Mouse (Mus musculus): ENCODE measurements around the gene Kctd17. TPM values are rescaled to one million over a fixed set of nuclear protein-coding genes. Genes with fewer than 3 reads are reported as not detected.

Kctd17 gene
- 323 TPM for polyA plus RNA-seq (2015; fragmentation: Illumina TruSeq; extraction: RNeasy Lipid Tissue Mini Kit (QIAGEN cat#74804); ENCODE audit: low read depth, low replicate concordance)

DNA sequence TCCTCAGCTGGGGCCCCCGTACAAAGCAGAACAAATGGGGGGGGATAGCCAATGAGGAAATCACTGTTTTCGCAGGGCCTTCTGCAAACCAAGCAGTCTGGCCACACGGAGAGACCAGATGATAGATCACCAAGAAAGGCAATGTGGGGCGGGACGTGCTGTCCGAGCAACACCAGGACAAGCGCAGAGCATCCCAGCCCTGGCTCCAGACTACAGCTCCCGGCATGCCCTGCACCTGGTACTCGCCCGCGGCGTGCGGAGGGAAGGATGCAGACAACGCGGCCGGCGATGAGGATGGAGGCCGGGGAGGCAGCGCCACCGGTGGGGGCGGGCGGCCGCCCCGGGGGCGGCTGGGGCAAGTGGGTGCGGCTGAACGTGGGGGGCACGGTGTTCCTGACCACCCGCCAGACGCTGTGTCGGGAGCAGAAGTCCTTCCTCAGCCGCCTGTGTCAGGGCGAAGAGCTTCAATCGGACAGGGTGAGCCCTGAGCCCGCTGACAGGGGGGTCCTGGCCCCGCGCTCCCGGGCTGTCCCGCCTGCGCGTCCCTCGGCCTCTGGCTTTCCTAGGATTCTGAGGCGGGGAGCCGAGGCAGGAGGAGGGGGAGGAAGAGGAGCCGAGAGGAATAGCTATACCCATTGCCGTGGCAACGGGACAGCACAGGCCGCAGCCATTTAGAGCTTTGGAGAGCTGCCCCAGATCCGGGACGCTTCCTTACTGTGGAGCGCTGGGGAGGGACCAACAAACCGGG lies at the start of gene Kctd17:
TSS of gene Kctd17 (plus strand) at position 174 of the 748 bp plus-strand sequence.

DNA sequence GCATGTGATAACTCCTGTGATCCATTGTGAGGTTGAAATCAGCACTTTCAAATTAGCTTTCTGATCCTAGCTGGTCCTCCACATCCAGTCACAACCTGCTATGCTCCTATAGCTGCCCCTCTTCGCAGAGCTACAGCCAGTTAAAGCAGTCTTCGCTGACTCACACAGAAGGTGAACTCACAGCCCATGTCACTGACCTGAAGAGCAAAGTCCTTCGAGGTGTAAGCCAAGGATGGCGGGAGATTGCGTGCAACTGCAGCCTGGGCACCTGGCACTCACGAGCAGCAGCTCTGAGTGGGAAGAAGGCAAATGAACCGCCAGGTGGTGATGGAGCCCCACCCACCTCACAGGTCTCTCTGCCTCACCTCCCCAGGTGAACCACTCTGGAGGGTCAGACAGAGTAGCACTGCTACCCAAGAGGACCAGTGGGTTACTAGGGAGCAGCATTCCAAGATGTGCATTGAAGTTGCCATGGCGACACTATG lies 32.8 kb upstream of the Kctd17 start, which contains the start of gene Tex33:
TSS of gene Tex33 (minus strand) at position 435 of the 485 bp plus-strand sequence.

DNA sequence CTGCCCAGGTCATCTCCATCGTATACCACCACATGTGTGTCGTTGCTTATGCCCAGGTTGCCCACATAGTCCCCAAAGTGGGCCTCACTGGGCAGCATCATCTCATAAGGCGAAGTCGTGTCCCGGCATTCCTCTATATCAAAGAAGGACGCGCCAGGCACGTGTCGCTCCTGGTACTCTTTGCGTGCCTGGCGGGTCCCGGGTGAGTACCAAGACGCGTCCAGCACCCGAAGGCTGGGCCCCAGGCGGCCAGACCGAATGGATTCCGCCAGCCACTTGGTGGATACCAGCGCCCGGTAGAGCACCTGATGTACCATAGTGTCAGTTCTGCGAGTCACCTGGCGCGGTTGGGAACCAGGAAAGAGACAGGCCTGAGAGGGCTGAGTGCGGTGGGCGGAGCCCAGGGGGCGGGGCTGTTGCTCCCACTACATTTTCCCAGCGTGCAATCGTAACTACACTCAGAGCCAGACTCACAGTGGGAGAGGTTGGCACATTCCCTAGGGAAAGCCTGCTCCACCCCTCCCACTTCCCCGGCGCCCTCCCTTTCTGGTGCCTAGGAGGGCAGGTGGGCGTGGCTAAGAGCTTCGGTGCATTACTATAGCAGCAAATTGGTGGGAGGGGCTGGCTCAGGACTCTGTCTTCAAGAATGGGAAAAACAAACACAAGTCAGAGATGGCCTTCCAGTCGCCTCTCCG lies 22.7 kb upstream of the Kctd17 start, which contains the start of gene Tst:
TSS of gene Tst (minus strand) at position 391 of the 695 bp plus-strand sequence.

DNA sequence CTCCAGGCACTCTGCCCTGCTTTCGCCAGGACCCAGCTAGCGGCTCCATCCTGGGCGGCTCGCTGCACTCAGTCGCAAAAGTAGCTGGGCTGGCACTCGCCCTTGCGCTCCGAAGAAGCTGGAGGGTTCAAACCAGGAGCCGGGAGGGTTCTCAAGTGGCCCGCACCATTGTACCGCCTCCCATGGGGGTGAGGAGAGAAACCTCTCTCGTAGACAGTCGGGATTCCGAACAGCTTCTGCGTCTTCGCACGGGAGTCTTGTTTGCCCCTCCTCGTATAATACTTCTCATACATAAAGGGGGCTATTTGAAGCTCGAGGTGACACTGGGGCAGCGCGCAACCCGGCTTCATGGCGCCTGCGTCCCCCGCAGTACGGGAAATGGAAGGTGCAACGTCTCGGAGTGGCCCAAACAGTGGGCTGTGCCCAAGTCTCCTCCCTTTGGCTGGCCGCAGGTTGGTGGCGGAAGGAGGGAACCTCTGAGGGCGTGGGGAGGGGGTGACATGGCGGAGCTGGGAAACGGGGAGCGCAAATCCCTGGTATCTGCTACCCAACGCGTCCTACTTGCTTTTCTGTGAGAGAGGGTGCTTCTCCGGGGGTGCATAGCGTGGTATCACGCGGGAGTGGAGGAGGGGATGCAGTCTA lies 21.9 kb upstream of the Kctd17 start, which contains the start of gene Mpst:
TSS of gene Mpst (plus strand) at position 124 of the 642 bp plus-strand sequence.

GRCm38 (mm10) chr15:78468379-78468937 lies 40.1 kb downstream of the Kctd17 start, which contains the start of gene Tmprss6:
TSS of gene Tmprss6 (minus strand) at chr15:78468634.

Other genes with a start within 250 kb of the Kctd17 start
- gene Pvalb, start 222.2 kb upstream of the Kctd17 start, polyA plus RNA-seq (2015; fragmentation: Illumina TruSeq; extraction: RNeasy Lipid Tissue Mini Kit (QIAGEN cat#74804); ENCODE audit: low read depth, low replicate concordance), result 239 TPM
- gene Ncf4, start 183.8 kb upstream of the Kctd17 start, polyA plus RNA-seq (2015; fragmentation: Illumina TruSeq; extraction: RNeasy Lipid Tissue Mini Kit (QIAGEN cat#74804); ENCODE audit: low read depth, low replicate concordance), result 1.6 TPM
- gene Csf2rb2, start 122.8 kb upstream of the Kctd17 start, polyA plus RNA-seq (2015; fragmentation: Illumina TruSeq; extraction: RNeasy Lipid Tissue Mini Kit (QIAGEN cat#74804); ENCODE audit: low read depth, low replicate concordance), result 0.45 TPM
- 1.6 TPM for gene Csf2rb, start 102.8 kb upstream of the Kctd17 start, polyA plus RNA-seq (2015; fragmentation: Illumina TruSeq; extraction: RNeasy Lipid Tissue Mini Kit (QIAGEN cat#74804); ENCODE audit: low read depth, low replicate concordance)
- gene Tex33, start 32.7 kb upstream of the Kctd17 start, polyA plus RNA-seq (2015; fragmentation: Illumina TruSeq; extraction: RNeasy Lipid Tissue Mini Kit (QIAGEN cat#74804); ENCODE audit: low read depth, low replicate concordance), result not detected
- gene Tst, start 22.7 kb upstream of the Kctd17 start, polyA plus RNA-seq (2015; fragmentation: Illumina TruSeq; extraction: RNeasy Lipid Tissue Mini Kit (QIAGEN cat#74804); ENCODE audit: low read depth, low replicate concordance), result 61.4 TPM
- 54.0 TPM for gene Mpst, start 22.1 kb upstream of the Kctd17 start, polyA plus RNA-seq (2015; fragmentation: Illumina TruSeq; extraction: RNeasy Lipid Tissue Mini Kit (QIAGEN cat#74804); ENCODE audit: low read depth, low replicate concordance)
- gene Tmprss6, start 40.1 kb downstream of the Kctd17 start, polyA plus RNA-seq (2015; fragmentation: Illumina TruSeq; extraction: RNeasy Lipid Tissue Mini Kit (QIAGEN cat#74804); ENCODE audit: low read depth, low replicate concordance), result 1.2 TPM
- gene Il2rb, start 66.7 kb downstream of the Kctd17 start, polyA plus RNA-seq (2015; fragmentation: Illumina TruSeq; extraction: RNeasy Lipid Tissue Mini Kit (QIAGEN cat#74804); ENCODE audit: low read depth, low replicate concordance), result 0.19 TPM
- gene C1qtnf6, start 102.9 kb downstream of the Kctd17 start, polyA plus RNA-seq (2015; fragmentation: Illumina TruSeq; extraction: RNeasy Lipid Tissue Mini Kit (QIAGEN cat#74804); ENCODE audit: low read depth, low replicate concordance), result 2.5 TPM
- 14.2 TPM for gene Sstr3, start 116.1 kb downstream of the Kctd17 start, polyA plus RNA-seq (2015; fragmentation: Illumina TruSeq; extraction: RNeasy Lipid Tissue Mini Kit (QIAGEN cat#74804); ENCODE audit: low read depth, low replicate concordance)
- gene Rac2, start 144.2 kb downstream of the Kctd17 start, polyA plus RNA-seq (2015; fragmentation: Illumina TruSeq; extraction: RNeasy Lipid Tissue Mini Kit (QIAGEN cat#74804); ENCODE audit: low read depth, low replicate concordance), result 2.7 TPM
- gene Cyth4, start 168.5 kb downstream of the Kctd17 start, polyA plus RNA-seq (2015; fragmentation: Illumina TruSeq; extraction: RNeasy Lipid Tissue Mini Kit (QIAGEN cat#74804); ENCODE audit: low read depth, low replicate concordance), result 13.0 TPM

All from brain, adult 10 weeks (tissue).